Mouse (Mus musculus) heart, postnatal 0 days (tissue): ENCODE measurements at regions not wholly inside any gene's neighbourhood (a gene's known extent, or its start where the extent isn't known, plus 50 kb on each side); places are given as distances from the start of the nearest gene placed in this dataset.

Source experiments
- CTCF ChIP-seq: IDR thresholded peaks from 2 replicates; pipeline ENCODE4 v1.5.1; 2016; ENCODE audit warnings: antibody characterized with exemption, control low read depth, low read depth
- EP300 ChIP-seq: IDR thresholded peaks from 2 replicates; pipeline ENCODE4 v1.6.1; 2016; ENCODE audit warnings: antibody characterized with exemption, low read depth

DNA sequence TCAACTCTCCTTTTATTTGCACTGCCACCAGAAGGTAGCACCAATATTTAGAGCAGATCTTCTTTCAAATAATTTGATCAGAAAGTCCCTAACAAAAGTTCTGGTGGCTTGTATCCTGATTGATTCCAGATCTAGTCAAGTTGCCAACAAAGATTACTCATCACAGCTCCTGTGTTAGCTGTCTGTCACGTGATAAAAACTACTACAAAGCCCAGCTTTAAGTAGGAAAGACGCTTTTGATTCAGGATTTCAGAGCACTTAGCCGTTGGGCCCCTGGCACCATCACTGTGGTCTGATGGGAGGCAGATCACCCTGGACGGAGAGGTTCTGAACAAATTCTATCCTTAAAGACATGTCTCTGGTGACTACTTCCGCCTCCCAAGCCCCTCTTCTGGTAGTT is 241.6 kb upstream of the Il12b start:
- TF ChIP-seq EP300 (no peak), CTCF (no peak)
